Mouse (Mus musculus) limb, embryonic 11.5 days (tissue): ENCODE measurements around the gene Ggps1. TPM values are rescaled to one million over a fixed set of nuclear protein-coding genes. Genes with fewer than 3 reads are reported as not detected.

Source experiments
- ATAC-seq: fragments of 200-750 bp; cut with Nextera tagmentation; 2 replicates; pipeline ENCODE4 v1.8.0; 2017; ENCODE audit warnings: low read depth; ENCODE audit not compliant: insufficient number of reproducible peaks, low FRiP score, low TSS enrichment
- DNase-seq: peaks from one replicate; pipeline ENCODE4 v3.0.0-alpha.2; 2015; ENCODE audit warnings: low spot score
- H3K27ac ChIP-seq: fragments of 300-500 bp; sonication (generic); replicated peaks from 2 replicates; pipeline ENCODE4 v1.5.1; 2014; ENCODE audit warnings: low read depth, mild to moderate bottlenecking, low read length
- H3K27me3 ChIP-seq: fragments of 300-500 bp; sonication (generic); 2 replicates; pipeline ENCODE4 v1.6.1; 2014; ENCODE audit warnings: mild to moderate bottlenecking, low read length, mixed read lengths; ENCODE audit not compliant: control insufficient read depth, insufficient read depth
- H3K36me3 ChIP-seq: fragments of 300-500 bp; sonication (generic); 2 replicates; pipeline ENCODE4 v1.6.1; 2014; ENCODE audit warnings: mild to moderate bottlenecking, low read length, moderate library complexity, mixed read lengths; ENCODE audit not compliant: control insufficient read depth, insufficient read depth
- H3K4me1 ChIP-seq: fragments of 300-500 bp; sonication (generic); 2 replicates; pipeline ENCODE4 v1.6.1; 2014; ENCODE audit warnings: low read length, mixed read lengths; ENCODE audit not compliant: control insufficient read depth, insufficient read depth
- H3K4me2 ChIP-seq: fragments of 300-500 bp; sonication (generic); 2 replicates; pipeline ENCODE4 v1.6.1; 2014; ENCODE audit warnings: low read depth, mild to moderate bottlenecking, moderate library complexity; ENCODE audit not compliant: severe bottlenecking
- H3K4me3 ChIP-seq: fragments of 300-500 bp; sonication (generic); 2 replicates; pipeline ENCODE4 v1.5.1; 2014; ENCODE audit warnings: low read depth, low read length
- H3K9ac ChIP-seq: fragments of 300-500 bp; sonication (generic); 2 replicates; pipeline ENCODE4 v1.6.1; 2014; ENCODE audit warnings: mild to moderate bottlenecking, low read length
- H3K9me3 ChIP-seq: fragments of 300-500 bp; sonication (generic); 2 replicates; pipeline ENCODE4 v1.6.1; 2016; ENCODE audit warnings: low read length; ENCODE audit not compliant: control insufficient read depth
- WGBS: fragments of 180-500 bp; shearing (Covaris S2); extraction: QIAGEN DNeasy Blood & Tissue Kit; methylation state at CpG from one replicate; pipeline ENCODE4 v1.1.7; 2014; 5-methylcytosine and 5-hydroxymethylcytosine counted together
- polyA plus RNA-seq: library from polyadenylated mRNA; unstranded; fragments of >200 nt; fragmentation: Nextera tagmentation; extraction: Ambion mirVana; gene quantifications from 2 replicates; pipeline ENCODE4 v1.2.1, GENCODE M21; 2014

The Ggps1 gene
- polyA plus RNA-seq: 59.8 and 67.1 TPM in 2 replicates

DNA sequence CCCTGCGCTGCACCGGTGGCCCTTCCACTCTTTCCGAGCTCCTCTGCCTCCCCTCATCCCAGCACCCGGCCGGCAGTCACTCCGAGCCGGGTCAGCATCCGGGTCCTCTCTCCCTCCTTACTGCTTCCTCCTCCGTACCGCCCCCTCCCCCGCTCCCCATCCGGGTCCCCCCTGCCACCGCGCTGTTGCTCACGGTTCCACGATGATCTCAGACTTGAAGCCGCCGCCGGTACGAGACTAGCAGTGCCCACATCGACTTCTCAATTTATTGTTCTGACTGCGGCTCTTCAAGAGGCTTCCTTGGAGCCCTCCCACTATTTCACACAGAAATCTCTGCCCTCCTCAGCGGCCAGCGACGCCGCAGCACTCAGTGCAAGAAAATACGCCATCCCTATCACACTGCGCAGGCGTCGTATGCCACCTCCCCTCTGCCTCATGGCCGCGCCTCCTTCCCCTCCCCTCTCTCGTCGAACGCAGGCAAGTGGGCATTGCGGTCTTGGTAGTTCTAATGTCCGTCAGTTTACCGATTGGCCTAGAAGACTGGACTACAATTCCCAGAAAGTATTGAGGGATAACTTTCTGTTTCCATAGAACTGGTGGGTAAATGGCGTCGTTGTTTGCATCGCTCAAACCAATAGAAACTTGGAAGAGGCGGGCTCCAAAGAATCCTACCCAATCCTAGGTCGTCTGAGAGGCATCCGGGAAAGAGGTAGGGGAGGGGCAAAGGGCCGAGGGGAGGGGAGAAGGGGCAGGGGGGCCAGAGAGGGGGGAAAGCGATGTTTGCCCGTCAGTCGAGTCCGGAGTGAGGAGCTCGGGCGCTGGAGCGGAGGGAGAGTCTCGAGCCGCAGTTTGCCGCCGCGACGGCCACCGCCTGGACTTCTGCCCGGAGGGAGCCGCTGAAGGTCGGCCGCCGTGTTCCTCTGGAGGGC lies at the start of gene Ggps1, which contains the start of gene Arid4b:
Ggps1 (minus strand) TSS at position 476 of the 929 bp plus-strand sequence.
Arid4b (plus strand) TSS at position 220 of the 929 bp plus-strand sequence.
- no peaks in the 10 kb centered on the region for H3K9me3 ChIP-seq
- no peaks in the 10 kb centered on the region for H3K27me3 ChIP-seq
- H3K36me3 ChIP-seq: peaks cover 3% of the 10 kb centered on the region; the same call in 1 of the 2 replicates
- peak within 1 kb of the TSS; percentile 83 for H3K27ac ChIP-seq
- H3K4me1 ChIP-seq: no peaks in the 10 kb centered on the region
- peak; percentile 98 for ATAC-seq
- peak; percentile 95 for DNase-seq
- WGBS: under 1% methylated on average over 54 of the region's 64 CpGs
- H3K4me3 ChIP-seq: peak within 1 kb of the TSS; percentile 97
- H3K4me2 ChIP-seq: peak within 1 kb of the TSS; percentile 62
- H3K9ac ChIP-seq: peak within 1 kb of the TSS; percentile 98

DNA sequence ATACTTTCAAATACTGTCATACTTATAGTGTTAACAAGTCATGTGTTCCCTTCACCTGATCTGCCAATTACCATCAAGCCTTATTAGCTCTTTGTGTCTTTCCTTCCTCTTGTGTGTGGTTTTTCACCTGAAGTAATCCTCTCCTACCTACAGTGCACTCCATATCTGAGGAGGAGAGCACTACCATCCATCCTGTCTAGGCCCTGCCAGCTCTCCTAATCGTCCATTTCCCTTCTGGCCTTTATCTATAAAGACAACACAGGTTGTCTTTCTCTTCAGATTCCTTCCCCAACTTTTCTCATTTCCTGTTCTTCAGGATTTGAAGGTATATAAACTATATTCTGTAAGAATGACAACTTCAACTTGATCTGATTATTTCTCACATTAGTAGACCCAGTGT lies 47.9 kb upstream of the Ggps1 start:
- H3K27me3 ChIP-seq: no peaks in the 10 kb centered on the region
- H3K27ac ChIP-seq: no peak overlapping the region
- 56% methylated on average over 1 of the region's 1 CpGs for WGBS
- no peak overlapping the region for H3K9ac ChIP-seq
- H3K36me3 ChIP-seq: no peaks in the 10 kb centered on the region
- H3K9me3 ChIP-seq: no peaks in the 10 kb centered on the region
- H3K4me1 ChIP-seq: no peaks in the 10 kb centered on the region
- H3K4me2 ChIP-seq: no peak overlapping the region
- H3K4me3 ChIP-seq: no peak overlapping the region
- ATAC-seq (no peak), DNase-seq (no peak)

DNA sequence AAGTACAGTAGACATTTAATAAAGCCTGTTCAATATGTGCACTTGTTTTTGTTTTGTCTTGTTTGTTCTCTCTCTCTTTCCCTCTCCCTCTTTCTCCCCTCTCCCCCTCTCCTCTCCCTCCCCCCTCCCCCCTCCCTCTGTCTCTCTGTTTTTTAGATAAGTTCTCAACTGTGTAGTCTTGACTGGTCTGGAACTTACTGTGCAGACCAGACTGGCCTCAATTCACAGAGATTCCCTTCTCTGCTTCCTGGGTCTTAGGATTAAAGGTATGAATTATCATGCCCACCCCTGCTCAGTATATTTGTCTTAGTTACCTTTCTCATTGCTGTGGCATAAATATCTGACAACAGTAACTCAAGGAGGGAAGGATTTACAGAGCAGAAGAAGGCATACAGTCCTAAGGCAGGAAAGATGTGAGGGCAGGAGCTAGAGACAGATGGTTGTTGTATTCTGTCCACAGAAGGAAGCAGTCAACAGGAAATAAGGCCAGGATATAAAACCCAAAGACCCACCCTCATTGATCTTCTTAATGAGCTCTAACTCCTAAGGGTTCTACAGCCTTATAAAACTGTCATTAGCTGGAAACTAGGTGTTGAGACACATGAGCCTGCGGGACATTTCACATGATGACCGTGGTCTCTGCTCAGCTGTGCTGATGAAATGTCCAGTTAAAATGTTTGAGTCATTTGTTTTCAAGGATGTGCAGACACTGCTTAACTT lies 47.0 kb upstream of the Ggps1 start:
- Histone ChIP-seq H3K4me1 (no peaks in the 10 kb centered on the region), H3K4me3 (no peak overlapping the region), H3K27me3 (no peaks in the 10 kb centered on the region), H3K4me2 (no peak overlapping the region), H3K36me3 (no peaks in the 10 kb centered on the region), H3K9ac (no peak overlapping the region), H3K9me3 (no peaks in the 10 kb centered on the region), H3K27ac (no peak overlapping the region)
- 21% methylated on average over 2 of the region's 2 CpGs for WGBS
- DNase-seq: no peak
- ATAC-seq: no peak

DNA sequence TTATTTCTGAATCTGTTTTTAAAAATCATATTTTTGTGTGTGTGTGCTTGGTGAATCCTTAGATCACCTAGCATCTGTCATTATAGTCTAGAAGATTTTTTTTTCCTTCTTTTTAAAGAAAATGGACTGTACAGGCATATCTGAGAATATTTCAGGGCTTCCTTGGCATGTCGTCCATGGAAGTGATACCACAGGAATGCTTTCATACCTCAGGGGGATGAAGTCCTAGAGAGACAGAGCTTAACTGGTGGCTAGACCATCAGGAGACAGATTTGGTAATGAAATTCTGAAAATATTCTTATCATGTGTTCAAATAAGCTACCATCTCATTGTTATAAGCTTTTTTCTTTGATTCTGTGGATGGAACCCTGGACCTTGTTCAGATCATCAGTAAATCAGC lies 39.7 kb upstream of the Ggps1 start:
- H3K36me3 ChIP-seq: no peaks in the 10 kb centered on the region
- 76% methylated on average over 1 of the region's 1 CpGs for whole genome bisulfite sequencing
- no peaks in the 10 kb centered on the region for H3K9me3 ChIP-seq
- H3K27ac ChIP-seq: no peak overlapping the region
- no peak for ATAC-seq
- H3K4me3 ChIP-seq: no peak overlapping the region
- H3K4me1 ChIP-seq: no peaks in the 10 kb centered on the region
- no peak overlapping the region for H3K9ac ChIP-seq
- H3K4me2 ChIP-seq: no peak overlapping the region
- no peak for DNase-seq
- H3K27me3 ChIP-seq: no peaks in the 10 kb centered on the region

DNA sequence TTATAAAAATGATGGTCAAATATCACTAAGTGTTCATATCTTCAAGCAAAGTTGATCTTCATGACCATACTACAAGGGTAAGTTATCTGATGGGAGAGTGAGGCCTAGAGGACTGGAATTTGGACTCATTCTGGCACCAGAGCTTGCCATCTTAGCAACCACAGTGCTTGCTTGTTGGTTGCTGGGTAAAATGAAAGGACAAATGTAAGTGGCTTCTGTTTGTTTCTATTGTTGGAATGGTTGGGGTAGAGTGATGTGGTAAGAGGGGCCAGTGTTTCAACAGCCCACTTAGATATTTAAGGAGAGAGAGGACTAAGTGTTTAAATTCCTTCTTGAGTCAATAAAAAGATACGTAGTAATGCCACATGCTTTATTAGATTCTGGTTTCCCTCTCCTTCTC lies 25.4 kb upstream of the Ggps1 start:
- Histone ChIP-seq H3K9ac (no peak overlapping the region), H3K4me3 (no peak overlapping the region), H3K27me3 (no peaks in the 10 kb centered on the region), H3K36me3 (no peaks in the 10 kb centered on the region), H3K27ac (no peak overlapping the region), H3K4me2 (no peak overlapping the region), H3K4me1 (no peaks in the 10 kb centered on the region), H3K9me3 (no peaks in the 10 kb centered on the region)
- ATAC-seq (no peak), DNase-seq (no peak)
- 88% methylated on average over 1 of the region's 1 CpGs for WGBS

DNA sequence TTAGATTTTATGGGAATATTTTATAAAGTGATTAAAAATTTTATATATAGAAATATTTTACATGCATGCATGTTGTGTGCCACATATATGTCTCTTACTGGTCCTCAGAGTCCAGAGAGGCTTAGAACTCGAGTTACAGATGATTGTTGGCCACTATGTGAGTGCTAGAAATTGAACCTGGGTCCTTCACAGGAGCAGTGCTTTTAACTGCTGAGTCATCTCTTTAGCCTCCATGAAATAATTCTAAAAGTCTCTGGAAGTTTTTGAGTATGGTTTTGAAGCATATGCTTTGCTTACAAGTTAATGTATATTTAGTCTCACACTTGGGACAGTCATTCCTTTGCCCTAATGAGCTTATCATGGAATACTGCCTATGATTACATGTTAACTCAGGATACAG lies 12.0 kb upstream of the Ggps1 start:
- no peak overlapping the region for H3K4me3 ChIP-seq
- H3K9me3 ChIP-seq: no peaks in the 10 kb centered on the region
- no peaks in the 10 kb centered on the region for H3K36me3 ChIP-seq
- H3K27ac ChIP-seq: no peak overlapping the region
- ATAC-seq (no peak), DNase-seq (no peak)
- H3K4me1 ChIP-seq: no peaks in the 10 kb centered on the region
- no peak overlapping the region for H3K9ac ChIP-seq
- H3K4me2 ChIP-seq: no peak overlapping the region
- 87% methylated on average over 1 of the region's 1 CpGs for WGBS
- H3K27me3 ChIP-seq: no peaks in the 10 kb centered on the region

DNA sequence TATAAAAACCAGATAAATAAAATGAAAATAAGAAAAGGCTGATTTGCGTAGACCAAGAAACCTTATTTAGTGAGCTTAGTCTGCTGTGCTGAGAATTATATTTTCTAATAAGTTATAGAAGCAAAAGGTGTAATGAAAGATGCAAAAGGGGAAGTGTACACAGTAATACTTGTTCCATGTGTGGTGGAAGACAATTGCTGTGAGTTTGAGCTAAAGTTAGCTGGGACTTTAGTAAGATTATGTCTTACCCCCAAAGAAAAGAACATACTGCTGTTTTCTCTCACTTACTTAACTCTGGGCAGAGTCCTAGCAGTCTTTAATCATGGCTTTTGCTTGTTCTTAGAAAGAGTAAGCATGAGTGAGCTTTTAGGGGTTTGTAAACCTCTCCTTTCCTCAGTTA lies 11.1 kb upstream of the Ggps1 start:
- Histone ChIP-seq H3K36me3 (no peaks in the 10 kb centered on the region), H3K4me2 (no peak overlapping the region), H3K4me3 (no peak overlapping the region), H3K9me3 (no peaks in the 10 kb centered on the region), H3K4me1 (no peaks in the 10 kb centered on the region), H3K9ac (no peak overlapping the region), H3K27me3 (no peaks in the 10 kb centered on the region), H3K27ac (no peak overlapping the region)
- ATAC-seq (no peak), DNase-seq (no peak)
- WGBS: 91% methylated on average over 1 of the region's 1 CpGs

DNA sequence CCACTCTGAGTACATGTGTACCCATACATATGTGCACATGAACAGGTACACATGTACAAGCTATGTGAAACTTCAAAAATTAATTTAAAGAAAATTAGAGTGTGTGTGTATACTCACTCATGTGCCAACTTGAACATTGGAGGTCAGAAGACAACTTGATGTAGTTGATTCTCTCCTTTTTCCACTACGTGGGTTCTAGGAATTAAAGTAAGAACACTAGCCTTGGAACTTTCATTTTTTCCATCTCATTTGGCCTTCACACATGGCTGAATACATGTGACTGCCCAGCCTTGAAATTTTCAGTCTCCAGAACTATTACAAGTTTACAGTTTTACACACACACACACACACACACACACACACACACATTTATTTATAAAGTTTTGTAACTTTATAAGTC lies 6.0 kb upstream of the Ggps1 start:
- no peak overlapping the region for H3K27ac ChIP-seq

More for the DNA sequence above, 6.0 kb upstream of the Ggps1 start:
- no peak for DNase-seq
- H3K4me2 ChIP-seq: no peak overlapping the region
- 93% methylated on average over 1 of the region's 1 CpGs for WGBS
- H3K9me3 ChIP-seq: no peaks in the 10 kb centered on the region
- H3K9ac ChIP-seq: no peak overlapping the region
- no peak for ATAC-seq
- H3K36me3 ChIP-seq: no peaks in the 10 kb centered on the region
- no peak overlapping the region for H3K4me3 ChIP-seq
- H3K27me3 ChIP-seq: no peaks in the 10 kb centered on the region
- H3K4me1 ChIP-seq: no peaks in the 10 kb centered on the region
